Mouse (Mus musculus): ENCODE measurements around the gene Aqp3. TPM values are rescaled to one million over a fixed set of nuclear protein-coding genes. Genes with fewer than 3 reads are reported as not detected.

Aqp3 gene
- polyA plus RNA-seq (2012; rRNA removed), result 15.6 and 18.3 TPM in 2 replicates
- 5.8 and 8.7 TPM in 2 replicates for polyA plus RNA-seq (2014; fragmentation: Nextera tagmentation; extraction: Ambion mirVana)

GRCm38 (mm10) chr4:41097871-41098576 lies at the start of gene Aqp3:
Gene Aqp3 (minus strand): TSS chr4:41098183.
- peaks cover 24 to 28% of the 10 kb centered on the region in 2 experiments for H3K4me1 ChIP-seq (replicated peaks; ENCODE audit: control insufficient read depth in 2 of 2, insufficient read depth in 2 of 2, low read length in 1 of 2)
- peak; percentile 79 for ATAC-seq (ENCODE audit: insufficient read depth)
- peaks cover 22% of the 10 kb centered on the region for H3K27me3 ChIP-seq (ENCODE audit: control insufficient read depth, insufficient read depth, low read length)
- peak within 1 kb of the TSS; percentile 62 to 68 for H3K4me3 ChIP-seq (ENCODE audit: insufficient read depth in 1 of 2, low read depth in 2 of 2, low read length in 2 of 2)
- WGBS (ENCODE audit: insufficient replicate concordance), result 1% methylated on average over 42 of the region's 42 CpGs
- peak in 1 of 3 experiments; percentile 56 for DNase-seq (ENCODE audit: low read depth in 3 of 3, low spot score in 3 of 3)
- H3K9me3 ChIP-seq (ENCODE audit: control insufficient read depth, low read length), result no peaks in the 10 kb centered on the region
- H3K27ac ChIP-seq, result no peak within 1 kb of the TSS
- H3K36me3 ChIP-seq (replicated peaks; ENCODE audit: control insufficient read depth, insufficient read depth, low read depth), result no peaks in the 10 kb centered on the region
- peak within 1 kb of the TSS; percentile 81 for H3K4me2 ChIP-seq (ENCODE audit: low read depth)
- TF ChIP-seq EP300 (IDR thresholded peaks at IDR 0.05; ENCODE audit: low read depth) (no peak), CTCF (IDR thresholded peaks at IDR 0.05; ENCODE audit: low read depth) (peak; percentile 35; the same call in 1 of the 2 replicates)
- peak within 1 kb of the TSS; percentile 59 for H3K9ac ChIP-seq (replicated peaks)

DNA sequence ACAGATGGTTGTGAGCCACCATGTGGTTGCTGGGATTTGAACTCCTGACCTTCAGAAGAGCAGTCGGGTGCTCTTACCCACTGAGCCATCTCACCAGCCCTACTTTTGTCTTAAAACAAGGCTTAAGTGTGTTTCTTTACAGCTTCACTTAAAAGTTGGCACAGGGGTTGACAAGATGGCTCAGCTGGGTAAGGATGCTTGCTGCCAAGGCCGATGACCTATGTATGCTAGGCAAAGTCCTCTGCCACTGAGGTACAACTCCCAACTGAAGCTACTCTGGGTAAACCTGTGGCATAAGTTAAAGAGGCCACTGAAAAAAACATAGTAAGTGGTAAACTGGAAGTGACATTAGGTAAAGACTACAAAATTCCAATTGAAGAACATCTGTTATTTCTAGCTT lies 44.6 kb upstream of the Aqp3 start:
- H3K36me3 ChIP-seq (replicated peaks; ENCODE audit: control insufficient read depth, insufficient read depth, low read depth), result peaks cover 23% of the 10 kb centered on the region
- no peaks in the 10 kb centered on the region for H3K27me3 ChIP-seq (ENCODE audit: control insufficient read depth, insufficient read depth, low read length)
- TF ChIP-seq EP300 (IDR thresholded peaks at IDR 0.05; ENCODE audit: low read depth), result no peak
- H3K4me2 ChIP-seq (ENCODE audit: low read depth), result no peak overlapping the region
- DNase-seq (ENCODE audit: low read depth in 3 of 3, low spot score in 3 of 3) (no peak), ATAC-seq (ENCODE audit: insufficient read depth) (no peak)
- H3K9me3 ChIP-seq (ENCODE audit: control insufficient read depth, low read length), result no peaks in the 10 kb centered on the region
- H3K4me3 ChIP-seq (ENCODE audit: insufficient read depth in 1 of 2, low read depth in 2 of 2, low read length in 2 of 2), result no peak overlapping the region
- H3K27ac ChIP-seq, result no peak overlapping the region
- no peak overlapping the region for H3K9ac ChIP-seq (replicated peaks)
- peaks cover 0 to 5% of the 10 kb centered on the region in 2 experiments; a peak in 1 of 4 replicates for H3K4me1 ChIP-seq (replicated peaks; ENCODE audit: control insufficient read depth in 2 of 2, insufficient read depth in 2 of 2, low read length in 1 of 2)
- 89% methylated on average over 2 of the region's 2 CpGs for WGBS (ENCODE audit: insufficient replicate concordance)

- Histone ChIP-seq H3K9ac (replicated peaks) (no peak overlapping the region), H3K4me3 (ENCODE audit: insufficient read depth in 1 of 2, low read depth in 2 of 2, low read length in 2 of 2) (no peak overlapping the region), H3K9me3 (ENCODE audit: control insufficient read depth, low read length) (no peaks in the 10 kb centered on the region), H3K4me2 (ENCODE audit: low read depth) (no peak overlapping the region), H3K4me1 (replicated peaks; ENCODE audit: control insufficient read depth in 2 of 2, insufficient read depth in 2 of 2, low read length in 1 of 2) (peaks cover 0 to 5% of the 10 kb centered on the region in 2 experiments; a peak in 2 of 4 replicates), H3K27ac (no peak overlapping the region), H3K27me3 (ENCODE audit: control insufficient read depth, insufficient read depth, low read length) (peaks cover 2% of the 10 kb centered on the region; the same call in 1 of the 2 replicates), H3K36me3 (replicated peaks; ENCODE audit: control insufficient read depth, insufficient read depth, low read depth) (peaks cover 23% of the 10 kb centered on the region)
- no peak for DNase-seq (ENCODE audit: low read depth in 3 of 3, low spot score in 3 of 3)
- no peak for ATAC-seq (ENCODE audit: insufficient read depth)
- no peak for TF ChIP-seq CTCF (IDR thresholded peaks at IDR 0.05; ENCODE audit: low read depth)
- no peak for TF ChIP-seq EP300 (IDR thresholded peaks at IDR 0.05; ENCODE audit: low read depth)
- 88% methylated on average over 6 of the region's 6 CpGs for WGBS (ENCODE audit: insufficient replicate concordance)
Observed at GRCm38 (mm10) chr4:41140174-41140875, 42.3 kb upstream of the Aqp3 start.

DNA sequence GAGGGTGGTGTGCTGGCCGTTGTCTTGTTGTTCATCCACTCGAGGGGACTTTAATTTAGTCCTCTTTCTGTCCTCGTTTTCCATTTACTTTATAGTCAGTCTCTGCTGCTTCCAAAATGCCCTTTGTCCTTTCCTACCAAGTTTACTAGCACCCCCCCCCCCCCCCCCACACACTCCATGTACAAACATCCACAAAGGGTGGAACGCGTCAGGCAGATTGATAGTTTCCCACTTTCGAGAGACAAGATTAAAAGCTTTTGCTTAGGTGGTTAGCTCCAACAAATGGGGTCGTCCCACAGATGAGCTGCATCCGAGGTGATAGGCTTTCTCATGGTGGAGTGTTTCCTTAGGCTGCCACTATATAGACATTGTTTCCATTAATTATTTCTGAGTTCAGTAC lies 38.8 kb upstream of the Aqp3 start:
- ATAC-seq (ENCODE audit: insufficient read depth) (no peak), DNase-seq (ENCODE audit: low read depth in 3 of 3, low spot score in 3 of 3) (no peak)
- peak overlapping the region; percentile 91 for H3K4me2 ChIP-seq (ENCODE audit: low read depth)
- peaks cover 18% of the 10 kb centered on the region for H3K36me3 ChIP-seq (replicated peaks; ENCODE audit: control insufficient read depth, insufficient read depth, low read depth)
- WGBS (ENCODE audit: insufficient replicate concordance), result under 1% methylated on average over 8 of the region's 8 CpGs
- no peaks in the 10 kb centered on the region for H3K9me3 ChIP-seq (ENCODE audit: control insufficient read depth, low read length)
- peak overlapping the region; percentile 98 for H3K9ac ChIP-seq (replicated peaks)
- peak overlapping the region; percentile 97 for H3K27ac ChIP-seq
- peak overlapping the region; percentile 96 to 97 for H3K4me3 ChIP-seq (ENCODE audit: insufficient read depth in 1 of 2, low read depth in 2 of 2, low read length in 2 of 2)
- TF ChIP-seq EP300 (IDR thresholded peaks at IDR 0.05; ENCODE audit: low read depth), result no peak
- no peak for TF ChIP-seq CTCF (IDR thresholded peaks at IDR 0.05; ENCODE audit: low read depth)
- peaks cover 26 to 27% of the 10 kb centered on the region in 2 experiments for H3K4me1 ChIP-seq (replicated peaks; ENCODE audit: control insufficient read depth in 2 of 2, insufficient read depth in 2 of 2, low read length in 1 of 2)
- H3K27me3 ChIP-seq (ENCODE audit: control insufficient read depth, insufficient read depth, low read length), result peaks cover 2% of the 10 kb centered on the region; the same call in 1 of the 2 replicates

DNA sequence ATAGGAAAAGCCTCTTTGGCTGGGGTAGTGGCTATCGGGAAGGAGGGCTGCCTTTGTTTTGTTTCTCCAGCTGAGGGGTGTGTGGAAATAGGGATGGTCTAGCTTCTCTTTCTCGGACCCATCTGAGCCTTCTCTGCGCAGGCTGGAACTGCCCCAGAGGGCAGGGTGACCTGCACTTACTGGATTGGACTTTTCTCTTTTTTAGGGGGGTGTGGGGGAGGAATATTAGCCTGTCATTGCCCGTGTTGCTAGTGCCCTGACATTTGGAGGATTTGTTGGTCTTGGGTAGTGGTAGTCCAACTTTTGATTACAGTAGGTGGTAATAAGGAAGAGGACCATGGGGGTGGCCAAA lies 38.4 kb upstream of the Aqp3 start:
- Histone ChIP-seq H3K27me3 (ENCODE audit: control insufficient read depth, insufficient read depth, low read length) (peaks cover 2% of the 10 kb centered on the region; the same call in 1 of the 2 replicates), H3K4me2 (ENCODE audit: low read depth) (peak overlapping the region; percentile 91), H3K9me3 (ENCODE audit: control insufficient read depth, low read length) (no peaks in the 10 kb centered on the region), H3K4me1 (replicated peaks; ENCODE audit: control insufficient read depth in 2 of 2, insufficient read depth in 2 of 2, low read length in 1 of 2) (peaks cover 27 to 28% of the 10 kb centered on the region in 2 experiments), H3K27ac (peak overlapping the region; percentile 97), H3K4me3 (ENCODE audit: insufficient read depth in 1 of 2, low read depth in 2 of 2, low read length in 2 of 2) (peak overlapping the region; percentile 96 to 97), H3K9ac (replicated peaks) (peak overlapping the region; percentile 98), H3K36me3 (replicated peaks; ENCODE audit: control insufficient read depth, insufficient read depth, low read depth) (peaks cover 18% of the 10 kb centered on the region)
- DNase-seq (ENCODE audit: low read depth in 3 of 3, low spot score in 3 of 3), result peak in 1 of 3 experiments; percentile 44
- no peak for TF ChIP-seq CTCF (IDR thresholded peaks at IDR 0.05; ENCODE audit: low read depth)
- TF ChIP-seq EP300 (IDR thresholded peaks at IDR 0.05; ENCODE audit: low read depth), result no peak
- 0% methylated on average over 4 of the region's 4 CpGs for WGBS (ENCODE audit: insufficient replicate concordance)
- ATAC-seq (ENCODE audit: insufficient read depth), result peak; percentile 7; the same call in 1 of the 2 replicates

All from liver, embryonic 14.5 days (tissue).